Mouse (Mus musculus): ENCODE data around the gene Flnb.

GRCm38 (mm10) chr14:7937052-7937630 lies 119.4 kb downstream of the Flnb start:
- no peak; the same call in 1 of the 2 replicates for TF ChIP-seq CTCF (conservative IDR thresholded peaks at IDR 0.05; ENCODE audit: insufficient read depth, insufficient read length, low read depth, low read length)
- no peak for TF ChIP-seq POLR2A (IDR thresholded peaks at IDR 0.05; ENCODE audit: low read depth, low read length)
